Mouse (Mus musculus) right cerebral cortex, adult 18-20 months (tissue): Measurements from ENCODE around the gene Hes2.

Source experiments
- DNase-seq: peaks from one replicate; pipeline ENCODE4 v3.0.0; 2022; ENCODE audit warnings: mixed read lengths

The Hes2 gene

GRCm38 (mm10) chr4:152186205-152187082 lies 27.8 kb downstream of the Hes2 start:
- no peak for DNase-seq

- no peak for DNase-seq
These were observed 28.5 kb downstream of the Hes2 start for GRCm38 (mm10) chr4:152187142-152187541.

DNA sequence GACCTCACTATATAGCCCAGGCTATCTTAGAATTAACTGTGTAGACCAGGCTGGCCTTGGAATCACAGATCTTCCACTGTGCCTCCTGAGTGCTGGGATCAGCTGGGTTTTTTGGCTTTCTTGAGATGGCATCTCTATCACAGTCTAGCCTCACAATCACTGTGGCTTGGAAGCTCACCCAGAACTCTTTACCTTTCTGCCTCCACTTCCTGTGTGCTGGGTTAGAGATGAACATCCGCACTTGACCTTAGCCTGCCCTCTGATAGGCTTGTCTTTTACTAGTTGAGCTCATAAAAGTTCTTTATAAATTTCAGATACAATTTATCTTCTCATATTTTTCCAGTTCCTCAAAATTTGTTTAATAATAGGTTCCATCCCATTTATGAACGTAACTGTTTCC lies 30.0 kb downstream of the Hes2 start:
- no peak for DNase-seq

DNA sequence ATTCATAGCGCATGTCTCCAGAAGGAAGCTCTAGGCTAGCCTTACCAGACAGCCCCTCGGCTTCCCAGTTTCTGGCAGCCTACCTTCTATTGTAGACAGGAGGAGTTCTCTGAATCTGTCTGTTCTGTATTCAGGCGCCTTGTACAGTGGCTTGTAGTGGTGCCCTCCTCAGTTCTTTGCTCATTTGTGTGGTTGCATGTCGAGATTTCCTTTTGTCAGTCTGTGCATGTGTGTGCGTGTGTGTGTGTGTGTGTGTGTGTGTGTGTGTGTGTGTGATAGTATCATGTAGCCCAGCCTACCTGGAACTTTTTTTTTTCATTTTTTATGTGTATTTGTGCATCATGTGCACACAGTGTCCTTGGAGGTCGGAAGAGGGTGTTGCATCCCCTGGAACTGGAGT lies 30.4 kb downstream of the Hes2 start:
- no peak for DNase-seq

- no peak for DNase-seq
These were observed 31.0 kb downstream of the Hes2 start for GRCm38 (mm10) chr4:152189691-152190090.

DNA sequence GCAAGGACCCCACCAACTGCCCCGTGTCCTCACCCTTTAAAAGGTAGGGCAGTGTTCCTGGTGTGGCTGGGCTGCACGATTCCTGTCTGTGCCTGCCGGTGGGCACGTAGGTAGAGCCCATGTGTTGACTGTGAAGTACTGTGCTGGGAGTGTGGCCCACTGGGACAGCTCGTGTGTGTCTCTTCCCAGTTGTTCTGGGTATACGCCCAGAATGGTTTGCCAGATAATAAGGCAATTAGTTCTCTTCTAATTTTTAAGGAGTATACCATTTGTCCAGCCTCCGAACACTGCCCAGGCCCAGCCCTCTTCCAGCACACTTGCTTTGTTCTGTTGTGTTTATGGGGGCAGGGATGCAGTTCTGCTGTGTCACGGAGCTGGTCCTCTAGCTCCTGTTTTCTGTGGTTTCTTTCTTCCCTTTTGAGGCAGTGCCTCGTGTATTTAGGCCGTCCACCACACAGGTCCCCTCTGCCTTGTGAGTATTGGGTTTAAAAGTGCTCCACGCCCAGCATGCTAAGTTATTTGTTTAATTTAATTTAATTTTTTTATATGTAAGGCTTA lies 31.5 kb downstream of the Hes2 start:
- no peak for DNase-seq

DNA sequence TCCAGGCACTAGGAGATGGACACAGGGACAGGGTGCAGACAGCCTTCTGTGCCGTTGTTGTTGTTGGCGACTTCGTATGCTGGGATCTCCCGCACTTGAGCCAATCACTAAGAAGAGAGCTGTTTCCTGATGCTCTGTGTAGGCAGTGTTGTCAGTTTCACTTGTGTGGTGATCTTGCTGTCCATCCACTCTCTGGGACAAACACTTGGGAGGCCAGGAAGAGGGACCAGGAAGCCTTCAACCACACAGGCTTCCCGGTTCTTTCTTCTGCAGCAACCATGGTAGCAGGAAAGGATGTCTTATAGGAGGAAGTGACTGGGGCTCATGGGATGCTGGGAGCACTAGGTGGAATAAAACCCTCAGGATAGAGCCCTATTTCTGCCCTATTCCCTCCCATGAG lies 32.0 kb downstream of the Hes2 start:
- DNase-seq, result no peak

DNA sequence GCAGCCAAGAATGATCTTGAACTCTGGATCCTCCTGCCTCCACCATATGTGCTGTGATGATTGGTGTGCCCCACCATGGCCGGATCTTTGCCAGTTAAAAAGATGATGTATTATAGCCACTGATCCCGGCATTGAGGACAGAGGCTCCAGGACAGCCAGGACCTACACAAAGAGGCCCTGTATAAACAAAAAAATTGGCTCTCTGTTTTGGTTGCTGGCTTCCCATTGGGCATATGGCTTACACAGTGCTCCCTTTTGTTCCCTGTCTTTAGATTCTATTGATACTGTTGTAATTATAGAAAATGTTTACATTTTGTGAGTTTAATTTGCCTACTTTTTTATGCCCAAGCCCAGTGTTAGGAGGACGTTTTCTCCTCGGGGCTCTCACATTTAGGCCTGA lies 33.9 kb downstream of the Hes2 start:
- no peak for DNase-seq

GRCm38 (mm10) chr4:152194476-152195175 lies 36.0 kb downstream of the Hes2 start:
- no peak for DNase-seq

GRCm38 (mm10) chr4:152196276-152196675 lies 37.6 kb downstream of the Hes2 start:
- DNase-seq, result no peak

GRCm38 (mm10) chr4:152197545-152197944 lies 38.9 kb downstream of the Hes2 start:
- DNase-seq, result no peak

- DNase-seq, result no peak
These were observed 41.0 kb downstream of the Hes2 start for GRCm38 (mm10) chr4:152199617-152200016.

GRCm38 (mm10) chr4:152201492-152201891 lies 42.8 kb downstream of the Hes2 start:
- DNase-seq, result no peak

GRCm38 (mm10) chr4:152202418-152202817 lies 43.8 kb downstream of the Hes2 start:
- no peak for DNase-seq

GRCm38 (mm10) chr4:152202905-152203304 lies 44.2 kb downstream of the Hes2 start:
- peak; percentile 73 for DNase-seq

DNA sequence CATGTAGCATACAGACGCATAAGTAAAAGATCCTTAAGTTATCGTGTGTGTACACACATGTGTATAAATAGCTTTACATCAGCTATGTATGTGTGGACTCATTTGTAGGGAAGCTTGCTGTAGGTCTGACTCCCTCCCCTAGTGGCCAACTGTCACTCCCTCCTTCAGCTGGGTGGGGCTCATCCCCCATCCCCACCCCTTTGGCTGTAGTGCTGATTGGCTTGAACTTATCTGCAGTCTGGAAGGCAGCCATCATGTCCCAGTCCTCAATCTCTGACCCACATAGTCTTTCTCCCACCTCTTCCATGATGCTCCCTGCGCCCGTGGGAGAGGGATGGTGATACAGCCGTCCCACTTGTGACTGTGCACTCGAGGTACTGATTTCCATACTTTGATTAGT lies 46.0 kb downstream of the Hes2 start:
- DNase-seq, result no peak

DNA sequence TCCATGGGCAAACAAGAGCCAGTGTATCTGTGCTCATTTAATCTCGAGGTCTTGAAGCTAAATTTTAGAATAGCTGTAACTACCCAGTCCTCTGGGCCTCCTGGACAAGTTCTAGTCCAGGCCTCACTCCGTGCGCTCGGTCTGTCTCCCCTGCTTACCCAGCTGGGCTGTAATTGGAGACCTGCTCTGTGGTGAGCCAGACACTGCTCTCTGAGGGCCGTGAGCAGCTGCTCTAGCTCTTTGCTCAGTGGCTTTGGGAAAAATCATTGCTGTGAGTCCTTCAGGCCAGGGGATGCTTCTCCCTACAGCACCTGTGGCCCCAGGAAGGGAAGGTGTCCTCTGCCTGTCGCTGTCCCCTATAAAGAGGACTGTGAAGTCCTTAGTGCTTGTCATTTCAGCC lies 47.5 kb downstream of the Hes2 start:
- no peak for DNase-seq

DNA sequence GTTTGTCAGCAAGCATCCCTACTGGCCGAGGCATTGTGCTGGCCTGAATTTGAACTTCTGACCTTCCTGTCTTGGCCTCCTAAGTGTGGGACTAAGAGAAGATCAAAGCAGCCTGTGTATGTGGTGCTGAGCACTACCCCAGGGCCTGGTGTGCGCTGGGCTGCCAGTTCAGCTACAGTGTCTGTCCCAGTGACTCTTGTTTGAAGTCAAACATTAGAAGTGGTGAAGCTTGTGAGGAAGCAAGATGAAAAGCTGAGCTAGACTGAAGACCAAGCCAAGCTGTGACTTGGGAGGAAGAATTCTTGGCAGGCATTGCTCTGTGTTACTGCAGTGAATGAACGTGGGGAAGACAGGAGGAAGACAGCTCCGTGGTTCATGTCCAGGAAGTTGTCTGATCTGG lies 51.0 kb downstream of the Hes2 start:
- no peak for DNase-seq
